Mouse (Mus musculus): Measurements from ENCODE around the gene Strn. TPM values are rescaled to one million over a fixed set of nuclear protein-coding genes. Genes with fewer than 3 reads are reported as not detected.

Gene Strn
- polyA plus RNA-seq, 1 experiment from 2014 or later = 5.2 TPM

DNA sequence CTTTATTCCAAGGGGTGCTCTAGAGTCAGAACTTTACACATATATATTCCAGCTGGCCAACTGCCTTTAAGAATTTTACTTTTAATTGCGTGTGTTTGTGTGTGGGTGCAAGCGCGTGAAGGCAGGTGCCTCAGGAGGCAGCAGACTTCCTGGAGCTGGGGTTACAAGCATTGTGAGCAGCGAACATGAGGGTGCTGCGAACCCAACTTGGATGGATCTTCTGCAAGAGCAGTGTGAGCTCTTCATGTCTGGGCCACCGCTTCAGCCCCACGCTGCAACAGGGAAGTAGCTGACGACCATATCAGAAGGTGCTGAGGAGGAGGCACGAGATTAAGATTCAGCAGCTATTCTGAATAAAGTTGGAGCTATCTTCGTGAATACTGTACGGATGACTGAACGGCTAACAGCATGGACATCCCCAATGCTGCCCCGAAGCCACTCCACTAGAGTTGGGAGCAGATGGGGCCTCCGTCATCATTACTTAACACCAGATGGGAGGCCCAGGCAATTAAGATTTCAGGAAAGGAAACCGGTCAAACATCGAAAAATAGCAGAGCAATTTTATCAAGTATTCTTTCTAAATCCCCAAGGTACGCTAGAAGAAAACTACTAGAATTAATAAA, 93.0 kb downstream of the Strn start:
- H3K27ac ChIP-seq (ENCODE audit: low read length) = no peak overlapping the region
- no peak overlapping the region for H3K4me2 ChIP-seq (ENCODE audit: low read depth, low read length)
- peaks cover 2% of the 10 kb centered on the region; the same call in 1 of the 2 replicates for H3K36me3 ChIP-seq (ENCODE audit: control insufficient read depth, insufficient read depth, low read length)
- 0 out of 2 replicates have a peak, but pooled peaks cover 1% of the 10 kb centered on the region for H3K4me1 ChIP-seq (replicated peaks; ENCODE audit: control insufficient read depth, insufficient read depth, low read length)
- no peaks in the 10 kb centered on the region for H3K27me3 ChIP-seq (ENCODE audit: control insufficient read depth, insufficient read depth, low read depth, low read length)
- ATAC-seq (ENCODE audit: low read depth) = no peak
- no peak overlapping the region for H3K9ac ChIP-seq (ENCODE audit: low read length)
- H3K9me3 ChIP-seq (ENCODE audit: control insufficient read depth, low read length) = no peaks in the 10 kb centered on the region
- 90% methylated on average over 17 of the region's 17 CpGs for WGBS
- H3K4me3 ChIP-seq (ENCODE audit: low read length) = no peak overlapping the region

DNA sequence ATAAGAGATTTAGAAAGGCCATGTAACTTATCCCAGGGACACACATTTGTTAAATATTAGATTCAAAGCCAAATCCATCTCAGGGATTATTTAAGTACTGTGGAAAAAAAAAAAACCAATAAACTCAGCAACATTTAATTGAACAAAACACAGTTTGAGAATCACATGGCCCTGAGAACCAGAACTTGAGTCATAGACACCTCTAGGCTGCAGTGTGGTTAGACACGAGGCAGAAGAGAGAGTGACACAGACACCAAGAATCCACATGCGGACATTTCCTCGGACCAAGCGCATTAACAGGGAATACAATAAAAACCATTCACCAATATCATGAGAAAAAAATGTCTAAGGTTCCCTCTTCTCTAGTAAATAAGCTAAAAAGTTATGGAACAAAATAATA, 94.7 kb downstream of the Strn start:
- Histone ChIP-seq H3K9ac (ENCODE audit: low read length) (no peak overlapping the region), H3K4me3 (ENCODE audit: low read length) (no peak overlapping the region), H3K4me1 (replicated peaks; ENCODE audit: control insufficient read depth, insufficient read depth, low read length) (0 out of 2 replicates have a peak, but pooled peaks cover 2% of the 10 kb centered on the region), H3K27me3 (ENCODE audit: control insufficient read depth, insufficient read depth, low read depth, low read length) (no peaks in the 10 kb centered on the region), H3K27ac (ENCODE audit: low read length) (no peak overlapping the region), H3K9me3 (ENCODE audit: control insufficient read depth, low read length) (no peaks in the 10 kb centered on the region), H3K4me2 (ENCODE audit: low read depth, low read length) (no peak overlapping the region), H3K36me3 (ENCODE audit: control insufficient read depth, insufficient read depth, low read length) (no peaks in the 10 kb centered on the region)
- WGBS = 84% methylated on average over 4 of the region's 4 CpGs
- no peak for ATAC-seq (ENCODE audit: low read depth)

DNA sequence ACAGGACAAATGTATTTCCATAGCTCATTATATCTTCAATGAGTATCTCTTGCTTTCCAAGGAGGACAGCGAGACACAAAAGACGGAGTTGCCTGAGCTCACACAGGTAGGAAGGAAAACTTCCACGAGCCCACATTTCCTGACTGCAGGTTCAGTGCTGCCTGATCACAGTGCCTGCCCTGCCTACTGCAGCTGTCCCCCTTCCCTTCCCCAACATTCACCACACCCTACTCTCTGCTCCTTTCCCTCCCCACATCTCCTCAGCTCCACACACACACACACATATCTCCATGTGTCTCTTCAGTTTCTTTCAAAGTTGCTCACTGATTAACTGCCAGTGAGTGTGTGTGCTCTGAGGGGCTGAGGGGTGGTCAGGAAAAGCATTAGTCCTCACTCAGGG, 96.6 kb downstream of the Strn start:
- Histone ChIP-seq H3K4me2 (ENCODE audit: low read depth, low read length) (no peak overlapping the region), H3K36me3 (ENCODE audit: control insufficient read depth, insufficient read depth, low read length) (no peaks in the 10 kb centered on the region), H3K9ac (ENCODE audit: low read length) (no peak overlapping the region), H3K27ac (ENCODE audit: low read length) (no peak overlapping the region), H3K27me3 (ENCODE audit: control insufficient read depth, insufficient read depth, low read depth, low read length) (no peaks in the 10 kb centered on the region), H3K4me3 (ENCODE audit: low read length) (no peak overlapping the region), H3K4me1 (replicated peaks; ENCODE audit: control insufficient read depth, insufficient read depth, low read length) (0 out of 2 replicates have a peak, but pooled peaks cover 2% of the 10 kb centered on the region), H3K9me3 (ENCODE audit: control insufficient read depth, low read length) (no peaks in the 10 kb centered on the region)
- ATAC-seq (ENCODE audit: low read depth) = no peak
- 82% methylated on average over 3 of the region's 3 CpGs for WGBS

DNA sequence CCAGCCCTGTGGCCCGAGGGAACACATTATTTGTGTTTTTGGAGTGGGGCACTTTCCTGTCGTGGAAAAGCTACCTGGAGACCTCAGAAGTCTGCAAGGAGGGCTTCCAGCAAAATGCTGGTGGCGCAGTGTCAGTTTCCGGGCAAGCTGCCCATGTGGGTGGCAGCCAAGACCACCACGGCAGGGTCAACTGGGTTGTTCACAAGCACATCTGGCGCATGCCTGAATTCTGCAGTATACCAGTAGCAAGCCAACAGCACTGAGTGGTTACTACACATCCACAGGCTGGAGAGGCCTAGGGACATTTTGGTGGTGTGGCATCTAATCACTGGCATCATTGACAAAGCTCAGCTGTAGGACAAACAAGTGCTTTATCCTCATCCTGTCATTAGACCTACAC, 97.9 kb downstream of the Strn start:
- no peak overlapping the region for H3K9ac ChIP-seq (ENCODE audit: low read length)
- no peak overlapping the region for H3K4me3 ChIP-seq (ENCODE audit: low read length)
- no peaks in the 10 kb centered on the region for H3K27me3 ChIP-seq (ENCODE audit: control insufficient read depth, insufficient read depth, low read depth, low read length)
- no peaks in the 10 kb centered on the region for H3K36me3 ChIP-seq (ENCODE audit: control insufficient read depth, insufficient read depth, low read length)
- H3K4me2 ChIP-seq (ENCODE audit: low read depth, low read length) = no peak overlapping the region
- 0 out of 2 replicates have a peak, but pooled peaks cover 2% of the 10 kb centered on the region for H3K4me1 ChIP-seq (replicated peaks; ENCODE audit: control insufficient read depth, insufficient read depth, low read length)
- WGBS = 34% methylated on average over 6 of the region's 6 CpGs
- no peak overlapping the region for H3K27ac ChIP-seq (ENCODE audit: low read length)
- peak; percentile 86 for ATAC-seq (ENCODE audit: low read depth)
- H3K9me3 ChIP-seq (ENCODE audit: control insufficient read depth, low read length) = no peaks in the 10 kb centered on the region

DNA sequence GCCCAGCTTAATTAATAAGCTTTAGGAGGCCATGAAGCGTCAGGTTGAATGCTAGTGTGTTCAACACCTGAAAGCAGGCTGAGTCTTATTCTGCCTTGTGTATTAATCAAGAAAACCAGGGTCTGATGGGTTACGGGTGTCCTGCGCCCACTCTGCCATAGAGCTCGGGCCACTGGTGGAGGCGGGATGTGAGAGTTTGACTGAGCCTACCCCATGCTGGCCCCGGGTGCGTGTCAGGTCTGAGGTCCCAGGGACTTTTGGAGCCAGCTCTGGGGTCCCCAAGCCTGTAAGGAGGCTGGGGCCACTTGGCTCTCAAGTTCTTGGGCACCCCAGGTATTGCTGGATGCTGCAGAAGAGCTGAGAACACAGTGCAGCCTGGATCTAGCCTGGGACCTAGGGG, 99.9 kb downstream of the Strn start:
- WGBS = 90% methylated on average over 7 of the region's 7 CpGs
- H3K4me3 ChIP-seq (ENCODE audit: low read length) = no peak overlapping the region
- no peaks in the 10 kb centered on the region for H3K27me3 ChIP-seq (ENCODE audit: control insufficient read depth, insufficient read depth, low read depth, low read length)
- no peak overlapping the region for H3K27ac ChIP-seq (ENCODE audit: low read length)
- H3K36me3 ChIP-seq (ENCODE audit: control insufficient read depth, insufficient read depth, low read length) = no peaks in the 10 kb centered on the region
- ATAC-seq (ENCODE audit: low read depth) = no peak
- H3K9ac ChIP-seq (ENCODE audit: low read length) = no peak overlapping the region
- no peak overlapping the region for H3K4me2 ChIP-seq (ENCODE audit: low read depth, low read length)
- no peaks in the 10 kb centered on the region for H3K9me3 ChIP-seq (ENCODE audit: control insufficient read depth, low read length)
- 0 out of 2 replicates have a peak, but pooled peaks cover 2% of the 10 kb centered on the region for H3K4me1 ChIP-seq (replicated peaks; ENCODE audit: control insufficient read depth, insufficient read depth, low read length)

DNA sequence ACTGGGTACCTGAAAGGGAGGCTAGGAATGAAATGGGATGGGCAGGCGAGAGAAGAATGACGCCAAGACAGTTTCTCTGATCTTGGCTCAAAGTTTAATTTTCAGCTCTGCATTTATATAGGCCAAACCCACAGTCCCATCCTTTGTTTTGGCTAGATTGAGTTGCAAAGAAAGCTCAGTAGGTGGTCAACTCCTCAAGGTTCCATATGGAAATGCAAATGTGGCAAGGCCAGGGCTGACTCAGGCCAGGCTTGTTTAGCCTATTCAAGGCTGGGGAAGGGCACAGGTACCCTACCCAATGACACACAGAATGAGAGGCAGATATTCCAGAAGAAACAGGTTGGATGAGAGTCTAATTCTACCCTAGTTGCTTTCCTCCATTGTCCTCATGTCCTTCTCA, 101.4 kb downstream of the Strn start:
- WGBS = 76% methylated on average over 2 of the region's 2 CpGs
- H3K4me2 ChIP-seq (ENCODE audit: low read depth, low read length) = no peak overlapping the region
- H3K4me3 ChIP-seq (ENCODE audit: low read length) = no peak overlapping the region
- 0 out of 2 replicates have a peak, but pooled peaks cover 2% of the 10 kb centered on the region for H3K4me1 ChIP-seq (replicated peaks; ENCODE audit: control insufficient read depth, insufficient read depth, low read length)
- ATAC-seq (ENCODE audit: low read depth) = no peak
- H3K9me3 ChIP-seq (ENCODE audit: control insufficient read depth, low read length) = no peaks in the 10 kb centered on the region
- no peaks in the 10 kb centered on the region for H3K36me3 ChIP-seq (ENCODE audit: control insufficient read depth, insufficient read depth, low read length)
- no peak overlapping the region for H3K9ac ChIP-seq (ENCODE audit: low read length)
- H3K27me3 ChIP-seq (ENCODE audit: control insufficient read depth, insufficient read depth, low read depth, low read length) = no peaks in the 10 kb centered on the region
- no peak overlapping the region for H3K27ac ChIP-seq (ENCODE audit: low read length)

DNA sequence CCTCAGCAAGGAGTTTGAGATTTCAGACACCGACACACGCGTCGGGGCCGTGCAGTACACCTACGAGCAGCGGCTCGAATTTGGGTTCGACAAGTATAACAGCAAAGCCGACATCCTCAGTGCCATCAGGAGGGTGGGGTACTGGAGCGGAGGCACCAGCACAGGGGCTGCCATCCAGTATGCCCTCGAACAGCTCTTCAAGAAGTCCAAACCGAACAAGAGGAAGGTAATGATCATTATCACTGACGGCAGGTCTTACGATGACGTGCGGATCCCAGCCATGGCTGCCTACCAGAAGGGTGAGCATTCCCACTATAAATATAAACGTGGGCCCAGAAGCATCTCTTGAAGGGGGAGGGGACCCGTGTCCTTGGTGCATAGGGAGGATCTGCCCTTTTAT, 112.1 kb downstream of the Strn start:
- no peaks in the 10 kb centered on the region for H3K36me3 ChIP-seq (ENCODE audit: control insufficient read depth, insufficient read depth, low read length)
- H3K27ac ChIP-seq (ENCODE audit: low read length) = no peak overlapping the region
- H3K4me3 ChIP-seq (ENCODE audit: low read length) = no peak overlapping the region
- no peak overlapping the region for H3K4me2 ChIP-seq (ENCODE audit: low read depth, low read length)
- ATAC-seq (ENCODE audit: low read depth) = no peak
- H3K4me1 ChIP-seq (replicated peaks; ENCODE audit: control insufficient read depth, insufficient read depth, low read length) = no peaks in the 10 kb centered on the region
- no peaks in the 10 kb centered on the region for H3K27me3 ChIP-seq (ENCODE audit: control insufficient read depth, insufficient read depth, low read depth, low read length)
- peaks cover 6% of the 10 kb centered on the region for H3K9me3 ChIP-seq (ENCODE audit: control insufficient read depth, low read length)
- H3K9ac ChIP-seq (ENCODE audit: low read length) = no peak overlapping the region
- WGBS = 95% methylated on average over 19 of the region's 19 CpGs

DNA sequence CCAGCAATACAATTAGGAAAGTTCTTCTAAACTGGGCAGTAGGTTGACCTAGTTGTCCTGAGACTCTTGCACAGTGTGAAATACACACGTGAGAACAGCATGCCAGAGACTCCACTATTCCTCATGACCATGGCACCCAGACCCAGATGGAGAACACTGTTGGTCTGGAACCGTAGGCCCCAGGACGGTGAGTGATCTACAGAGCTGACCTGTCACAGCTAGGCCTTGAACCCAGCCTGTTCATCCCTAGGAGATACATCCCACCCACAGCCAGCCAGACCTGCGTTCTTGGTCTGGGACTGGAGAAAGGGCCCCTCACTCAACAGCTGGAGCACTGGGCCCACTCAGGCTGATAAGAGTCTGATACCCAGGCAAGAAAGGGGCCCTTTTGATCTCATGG, 115.1 kb downstream of the Strn start:
- H3K4me3 ChIP-seq (ENCODE audit: low read length) = no peak overlapping the region
- no peak overlapping the region for H3K9ac ChIP-seq (ENCODE audit: low read length)
- H3K4me2 ChIP-seq (ENCODE audit: low read depth, low read length) = no peak overlapping the region
- no peaks in the 10 kb centered on the region for H3K27me3 ChIP-seq (ENCODE audit: control insufficient read depth, insufficient read depth, low read depth, low read length)
- WGBS = 76% methylated on average over 4 of the region's 4 CpGs
- H3K36me3 ChIP-seq (ENCODE audit: control insufficient read depth, insufficient read depth, low read length) = no peaks in the 10 kb centered on the region
- peaks cover 6% of the 10 kb centered on the region for H3K9me3 ChIP-seq (ENCODE audit: control insufficient read depth, low read length)
- no peaks in the 10 kb centered on the region for H3K4me1 ChIP-seq (replicated peaks; ENCODE audit: control insufficient read depth, insufficient read depth, low read length)
- no peak for ATAC-seq (ENCODE audit: low read depth)
- no peak overlapping the region for H3K27ac ChIP-seq (ENCODE audit: low read length)

DNA sequence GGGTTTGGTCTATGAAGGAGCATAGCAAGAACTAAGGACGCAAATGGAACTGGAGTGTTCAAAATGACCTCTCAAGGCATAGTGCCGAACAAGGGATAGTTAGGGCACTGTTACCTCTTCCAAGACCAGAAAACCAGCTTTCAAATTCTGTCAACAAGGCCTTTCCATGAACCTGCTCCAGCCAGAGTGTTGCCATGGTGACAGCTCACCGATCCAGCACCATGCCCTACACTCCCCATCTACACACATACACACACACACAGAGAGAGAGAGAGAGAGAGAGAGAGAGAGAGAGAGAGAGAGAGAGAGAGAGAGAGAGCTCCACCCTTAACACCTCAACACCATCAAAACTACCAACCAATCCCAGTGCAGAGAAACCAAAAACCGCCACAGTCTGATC, 116.3 kb downstream of the Strn start:
- Histone ChIP-seq H3K9ac (ENCODE audit: low read length) (no peak overlapping the region), H3K4me1 (replicated peaks; ENCODE audit: control insufficient read depth, insufficient read depth, low read length) (no peaks in the 10 kb centered on the region), H3K27ac (ENCODE audit: low read length) (no peak overlapping the region), H3K9me3 (ENCODE audit: control insufficient read depth, low read length) (peaks cover 6% of the 10 kb centered on the region), H3K27me3 (ENCODE audit: control insufficient read depth, insufficient read depth, low read depth, low read length) (no peaks in the 10 kb centered on the region), H3K4me3 (ENCODE audit: low read length) (no peak overlapping the region), H3K36me3 (ENCODE audit: control insufficient read depth, insufficient read depth, low read length) (no peaks in the 10 kb centered on the region), H3K4me2 (ENCODE audit: low read depth, low read length) (no peak overlapping the region)
- no peak for ATAC-seq (ENCODE audit: low read depth)
- WGBS = 63% methylated on average over 4 of the region's 4 CpGs

DNA sequence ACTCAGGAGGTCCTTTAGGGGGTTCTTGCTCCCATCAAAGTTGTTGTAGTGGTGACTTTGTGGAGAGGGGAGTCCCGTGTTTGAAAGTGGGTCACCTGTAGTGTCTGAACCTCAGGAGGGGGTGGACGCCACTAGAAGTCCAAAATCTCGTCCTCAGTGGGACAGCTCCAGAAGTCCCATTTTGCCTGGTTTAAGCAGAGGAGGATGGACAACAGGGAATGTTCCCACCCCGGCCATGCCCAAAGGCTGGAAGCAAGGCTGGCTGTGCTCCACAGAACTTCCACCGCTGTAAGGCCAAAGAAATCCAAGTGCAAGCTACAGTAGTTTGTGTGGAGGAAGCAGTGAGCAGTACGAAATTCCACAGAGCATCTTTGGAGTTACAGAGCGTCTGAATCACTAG, 117.0 kb downstream of the Strn start:
- no peak overlapping the region for H3K9ac ChIP-seq (ENCODE audit: low read length)
- H3K4me1 ChIP-seq (replicated peaks; ENCODE audit: control insufficient read depth, insufficient read depth, low read length) = no peaks in the 10 kb centered on the region
- no peak overlapping the region for H3K27ac ChIP-seq (ENCODE audit: low read length)
- no peaks in the 10 kb centered on the region for H3K27me3 ChIP-seq (ENCODE audit: control insufficient read depth, insufficient read depth, low read depth, low read length)
- ATAC-seq (ENCODE audit: low read depth) = no peak
- 88% methylated on average over 7 of the region's 7 CpGs for WGBS
- peaks cover 4% of the 10 kb centered on the region for H3K9me3 ChIP-seq (ENCODE audit: control insufficient read depth, low read length)
- no peak overlapping the region for H3K4me2 ChIP-seq (ENCODE audit: low read depth, low read length)
- no peaks in the 10 kb centered on the region for H3K36me3 ChIP-seq (ENCODE audit: control insufficient read depth, insufficient read depth, low read length)
- no peak overlapping the region for H3K4me3 ChIP-seq (ENCODE audit: low read length)
